Mouse (Mus musculus): ENCODE results near the gene Dclre1a.
"Not testable (repeated sequence)": the region's sequence is repeated elsewhere in the genome, so short reads cannot be mapped to it uniquely, and the experiment has no call there.

- TF ChIP-seq TAL1, GATA1 (IDR thresholded peaks at IDR 0.05; ENCODE audit: low read length): not testable (repeated sequence)
These were observed 45.0 kb downstream of the Dclre1a start for GRCm38 (mm10) chr19:56503069-56503468.
